Mouse (Mus musculus) CH12.LX (cell line): ENCODE data around the gene Rmdn2.

Source experiments
- CTCF ChIP-seq, 2 experiments: IDR thresholded peaks in 1 of 2; conservative IDR thresholded peaks in 1 of 2; 2 replicates each; pipeline ENCODE4 v1.5.1; 2011 to 2012; ENCODE audit warnings: low read depth in 2 of 2, low read length in 2 of 2, improper control_type of control experiment in 1 of 2, inconsistent platforms in 1 of 2, mild to moderate bottlenecking in 1 of 2, moderate library complexity in 1 of 2
- ETS1 ChIP-seq: conservative IDR thresholded peaks from 2 replicates; pipeline ENCODE4 v1.6.1; 2012; ENCODE audit warnings: low read depth, mild to moderate bottlenecking, inconsistent platforms, low read length, improper control_type of control experiment, moderate library complexity
- KAT2A ChIP-seq: IDR thresholded peaks from 2 replicates; pipeline ENCODE4 v1.6.1; 2012; ENCODE audit warnings: low read length, improper control_type of control experiment, inconsistent platforms; ENCODE audit not compliant: insufficient replicate concordance
- MAX ChIP-seq: IDR thresholded peaks from 2 replicates; pipeline ENCODE4 v1.6.1; 2011; ENCODE audit warnings: low read length, improper control_type of control experiment
- MEF2A ChIP-seq: IDR thresholded peaks from 2 replicates; pipeline ENCODE4 v1.6.1; 2014; ENCODE audit warnings: low read depth, mild to moderate bottlenecking, inconsistent platforms, low read length, improper control_type of control experiment, borderline replicate concordance
- MYC ChIP-seq: IDR thresholded peaks from 2 replicates; pipeline ENCODE4 v1.6.1; 2011; ENCODE audit warnings: low read depth, mild to moderate bottlenecking, improper control_type of control experiment, low read length
- PAX5 ChIP-seq: IDR thresholded peaks from 2 replicates; pipeline ENCODE4 v1.6.1; 2012; ENCODE audit warnings: low read length, inconsistent platforms, mixed read lengths
- POLR2A ChIP-seq: IDR thresholded peaks from 2 replicates; pipeline ENCODE4 v1.6.1; 2011; ENCODE audit warnings: low read depth, mild to moderate bottlenecking, improper control_type of control experiment, low read length
- ZKSCAN1 ChIP-seq: IDR thresholded peaks from 2 replicates; pipeline ENCODE4 v1.6.1; 2012; ENCODE audit warnings: low read depth, inconsistent platforms, low read length, improper control_type of control experiment, borderline replicate concordance

DNA sequence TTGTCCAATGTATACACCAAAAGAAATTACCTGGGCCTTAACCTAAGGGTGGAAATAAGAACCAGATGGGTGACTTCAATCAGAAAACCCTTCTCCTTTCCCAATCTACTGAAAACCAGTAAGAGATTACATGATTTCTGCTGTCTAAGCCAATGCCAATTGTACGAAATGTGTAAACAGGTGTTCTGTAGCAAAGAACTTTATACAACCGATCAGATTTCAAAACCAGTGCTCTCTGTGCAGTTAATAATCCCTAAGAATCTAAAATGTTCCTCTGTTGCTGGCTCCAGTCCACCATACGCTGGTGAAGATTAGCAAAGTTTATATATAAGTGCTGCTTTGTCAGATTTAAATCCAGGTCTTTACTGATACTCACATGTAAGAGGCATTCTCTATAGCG lies 15.7 kb upstream of the Rmdn2 start:
- TF ChIP-seq MAX (no peak), PAX5 (no peak), POLR2A (no peak), MYC (no peak), CTCF (conservative IDR thresholded peaks at IDR 0.05 in 1 of 2, IDR thresholded peaks at IDR 0.05 in 1 of 2; ENCODE audit: low read depth in 2 of 2, low read length in 2 of 2) (no peak), KAT2A (no peak), MEF2A (no peak), ETS1 (no peak), ZKSCAN1 (no peak)
